Mouse (Mus musculus) cerebellum, postnatal 36 days (tissue): ENCODE results near the gene Tmem208.
A peak's percentile ranks its signal among the peaks of the same experiment; 100 is the strongest.

Experiments
- DNase-seq, 2 experiments: peaks; one replicate each; pipeline ENCODE4 v3.0.0; 2021 to 2022; ENCODE audit warnings: mixed read lengths in 2 of 2

Tmem208 gene

GRCm38 (mm10) chr8:105355179-105356024, 29.2 kb downstream of the Tmem208 start:
- no peak for DNase-seq

GRCm38 (mm10) chr8:105356681-105357080, 30.5 kb downstream of the Tmem208 start:
- no peak for DNase-seq

GRCm38 (mm10) chr8:105359208-105359607, 33.1 kb downstream of the Tmem208 start:
- DNase-seq, result no peak

GRCm38 (mm10) chr8:105359646-105360045, 33.5 kb downstream of the Tmem208 start:
- DNase-seq, result no peak

GRCm38 (mm10) chr8:105361751-105362702, 35.9 kb downstream of the Tmem208 start:
- DNase-seq, result no peak

GRCm38 (mm10) chr8:105367107-105367506, 41.0 kb downstream of the Tmem208 start:
- no peak for DNase-seq

GRCm38 (mm10) chr8:105372473-105372872, 46.3 kb downstream of the Tmem208 start:
- DNase-seq, result peak in 1 of 2 experiments; percentile 46

- DNase-seq, result no peak
Observed at GRCm38 (mm10) chr8:105373032-105373431, 46.9 kb downstream of the Tmem208 start, which contains the start of gene Plekhg4. Plekhg4 (plus strand) TSS chr8:105373274.

GRCm38 (mm10) chr8:105374513-105374966, 48.4 kb downstream of the Tmem208 start:
- peak in 1 of 2 experiments; percentile 39 for DNase-seq

- peak; percentile 43 to 58 for DNase-seq
Observed at GRCm38 (mm10) chr8:105378673-105379072, 52.5 kb downstream of the Tmem208 start.

- DNase-seq, result no peak
Observed at GRCm38 (mm10) chr8:105380308-105380707, 54.2 kb downstream of the Tmem208 start.

- no peak for DNase-seq
Observed at GRCm38 (mm10) chr8:105384070-105384469, 57.9 kb downstream of the Tmem208 start.
